Mouse (Mus musculus) left cerebral cortex, adult 9 months (tissue): ENCODE measurements around the gene Ces3a.
"Not testable (repeated sequence)": the region's sequence is repeated elsewhere in the genome, so short reads cannot be mapped to it uniquely, and the experiment has no call there.

ENCODE experiments used
- DNase-seq, 2 experiments: peaks; one replicate each; pipeline ENCODE4 v3.0.0; 2022; ENCODE audit warnings: low spot score in 2 of 2

The Ces3a gene

GRCm38 (mm10) chr8:105093992-105094391 lies 45.6 kb downstream of the Ces3a start:
- no peak for DNase-seq

- DNase-seq, result not testable (repeated sequence)
Observed at GRCm38 (mm10) chr8:105102101-105102785, 53.8 kb downstream of the Ces3a start.

- not testable (repeated sequence) for DNase-seq
Observed at GRCm38 (mm10) chr8:105103701-105104100, 55.3 kb downstream of the Ces3a start.

DNA sequence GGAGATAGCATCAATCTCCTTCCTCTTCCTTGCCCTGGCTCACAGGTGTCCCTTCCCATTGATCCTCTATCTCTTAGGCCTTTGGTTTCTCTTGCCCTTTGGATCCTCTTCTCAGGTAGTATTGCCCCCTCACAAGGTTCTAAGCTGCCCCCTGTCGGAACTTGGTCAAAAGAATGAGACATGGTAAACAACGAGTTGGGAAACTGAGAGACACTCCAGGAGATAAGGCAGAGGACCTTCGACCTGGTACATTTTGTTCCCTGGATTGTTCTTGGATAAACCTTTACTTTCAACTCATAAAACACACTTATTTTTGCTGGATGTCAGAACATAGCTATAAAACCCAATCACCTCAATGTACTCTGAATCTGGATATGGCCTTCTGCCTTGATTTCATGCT lies 55.8 kb downstream of the Ces3a start:
- DNase-seq, result no peak
